Mouse (Mus musculus) ovary, postnatal 36 days (tissue): ENCODE data around the gene 1110057P08Rik.
"Not testable (repeated sequence)": the region's sequence is repeated elsewhere in the genome, so short reads cannot be mapped to it uniquely, and the experiment has no call there.

Experiments
- DNase-seq: peaks from one replicate; pipeline ENCODE4 v3.0.0; 2022; ENCODE audit warnings: low spot score, mixed read lengths

1110057P08Rik gene

GRCm38 (mm10) chr16:89174435-89174834 is at the start of gene 1110057P08Rik:
TSS of gene 1110057P08Rik (plus strand) at chr16:89174735.
- no peak for DNase-seq

GRCm38 (mm10) chr16:89140551-89140950 is 34.0 kb upstream of the 1110057P08Rik start, which contains the start of gene Gm6358:
TSS of gene Gm6358 (plus strand) at chr16:89140851.
- DNase-seq = no peak

- DNase-seq = no peak
Observed at GRCm38 (mm10) chr16:89150786-89151185, 23.7 kb upstream of the 1110057P08Rik start, which contains the start of gene Gm10061. TSS of gene Gm10061 (plus strand) at chr16:89151086.

GRCm38 (mm10) chr16:89157652-89158051 is 16.9 kb upstream of the 1110057P08Rik start, which contains the start of gene Gm9789:
TSS of gene Gm9789 (plus strand) at chr16:89157952.
- no peak for DNase-seq

- not testable (repeated sequence) for DNase-seq
Observed at GRCm38 (mm10) chr16:89169190-89169589, 5.3 kb upstream of the 1110057P08Rik start, which contains the start of gene Gm7735. TSS of gene Gm7735 (plus strand) at chr16:89169490.

- no peak for DNase-seq
Observed at GRCm38 (mm10) chr16:89188621-89189020, 14.1 kb downstream of the 1110057P08Rik start.

GRCm38 (mm10) chr16:89205561-89205960 is 31.0 kb downstream of the 1110057P08Rik start, which contains the start of gene Krtap20-2:
TSS of gene Krtap20-2 (plus strand) at chr16:89205861.
- no peak for DNase-seq
